Mouse (Mus musculus): ENCODE data around the gene Grin2a. TPM values are rescaled to one million over a fixed set of nuclear protein-coding genes. Genes with fewer than 3 reads are reported as not detected.

Gene Grin2a
- polyA plus RNA-seq, 1 experiment from 2014 or later, result 0.72 TPM

DNA sequence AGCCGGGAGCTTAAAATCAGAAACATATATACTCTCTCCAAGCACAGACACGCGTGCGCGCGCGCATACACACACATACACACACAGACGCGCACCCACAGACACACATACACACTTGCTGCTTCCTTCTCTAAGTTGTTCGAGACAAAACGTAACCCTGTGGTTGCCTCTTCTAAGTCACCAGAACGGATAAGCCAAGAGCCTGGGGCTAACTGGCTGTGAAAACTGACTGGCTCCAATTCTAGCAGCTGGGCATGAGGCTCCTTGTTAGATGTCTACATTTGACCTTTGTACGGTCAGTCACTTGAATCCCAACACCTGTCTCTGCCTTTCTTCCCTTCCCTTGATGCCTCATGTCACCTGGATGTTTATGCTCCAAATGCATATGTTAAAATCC lies 452 bp upstream of the Grin2a start:
- Histone ChIP-seq H3K9me3 (no peaks in the 10 kb centered on the region), H3K27me3 (replicated peaks; ENCODE audit: low read depth, poor library complexity, severe bottlenecking) (peaks cover 65% of the 10 kb centered on the region), H3K36me3 (replicated peaks) (no peaks in the 10 kb centered on the region), H3K4me1 (peaks cover 40% of the 10 kb centered on the region), H3K27ac (replicated peaks) (no peak overlapping the region), H3K4me3 (peak overlapping the region; percentile 62)
- no peak for DNase-seq (ENCODE audit: low spot score)
- 21% methylated on average over 13 of the region's 13 CpGs for WGBS

DNA sequence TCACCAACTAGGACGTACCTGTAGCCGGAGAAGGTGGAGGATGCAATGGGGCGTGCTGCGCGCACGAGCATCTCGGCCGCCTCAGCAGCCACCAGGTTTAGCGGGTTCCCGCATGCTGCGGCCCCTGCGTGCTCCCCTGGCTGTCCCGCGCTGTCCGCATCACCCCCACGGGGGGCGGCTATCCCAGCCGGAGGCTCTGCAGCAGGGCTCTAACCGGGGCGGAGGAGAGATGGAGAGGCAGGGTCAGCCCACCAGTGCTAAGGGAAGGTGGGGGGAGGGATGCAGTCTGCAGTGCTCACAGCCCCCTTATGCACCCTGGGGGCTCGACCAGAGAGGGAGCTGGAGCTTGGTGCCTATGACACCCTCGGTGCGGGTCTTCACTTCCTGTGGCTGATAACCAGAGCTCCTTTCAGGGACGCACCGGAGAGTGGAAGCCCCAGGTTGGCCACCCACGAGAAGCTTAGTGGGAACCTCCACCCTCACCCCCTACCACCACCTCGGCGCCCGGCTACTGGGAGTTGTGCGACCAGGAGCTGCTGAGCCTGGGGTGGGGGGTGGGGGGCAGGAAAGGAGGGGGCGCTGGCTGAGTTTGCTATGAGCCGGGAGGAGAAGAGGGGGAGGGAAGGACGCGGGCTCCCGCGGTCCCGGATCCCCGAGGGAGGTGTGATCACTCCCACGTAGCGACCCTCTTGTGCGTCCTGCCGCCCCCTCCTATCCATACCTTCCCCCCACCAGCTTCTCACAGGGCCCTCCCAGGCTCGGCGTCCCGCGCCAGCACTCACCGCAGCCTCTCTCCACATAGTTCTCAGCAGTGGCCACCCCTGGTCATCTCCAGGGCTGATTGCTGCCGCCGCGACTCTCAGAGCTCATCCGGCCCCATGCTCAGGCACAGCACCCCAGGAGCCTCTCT lies 1.1 kb downstream of the Grin2a start:
- H3K36me3 ChIP-seq (replicated peaks), result no peaks in the 10 kb centered on the region
- 0 out of 2 replicates have a peak overlapping the region, but pooled peaks have one; percentile 3 for H3K27ac ChIP-seq (replicated peaks)
- H3K9me3 ChIP-seq, result no peaks in the 10 kb centered on the region
- peak overlapping the region; percentile 62 for H3K4me3 ChIP-seq
- peaks cover 40% of the 10 kb centered on the region for H3K4me1 ChIP-seq
- DNase-seq (ENCODE audit: low spot score), result no peak
- H3K27me3 ChIP-seq (replicated peaks; ENCODE audit: low read depth, poor library complexity, severe bottlenecking), result peaks cover 78% of the 10 kb centered on the region
- under 1% methylated on average over 51 of the region's 51 CpGs for WGBS

DNA sequence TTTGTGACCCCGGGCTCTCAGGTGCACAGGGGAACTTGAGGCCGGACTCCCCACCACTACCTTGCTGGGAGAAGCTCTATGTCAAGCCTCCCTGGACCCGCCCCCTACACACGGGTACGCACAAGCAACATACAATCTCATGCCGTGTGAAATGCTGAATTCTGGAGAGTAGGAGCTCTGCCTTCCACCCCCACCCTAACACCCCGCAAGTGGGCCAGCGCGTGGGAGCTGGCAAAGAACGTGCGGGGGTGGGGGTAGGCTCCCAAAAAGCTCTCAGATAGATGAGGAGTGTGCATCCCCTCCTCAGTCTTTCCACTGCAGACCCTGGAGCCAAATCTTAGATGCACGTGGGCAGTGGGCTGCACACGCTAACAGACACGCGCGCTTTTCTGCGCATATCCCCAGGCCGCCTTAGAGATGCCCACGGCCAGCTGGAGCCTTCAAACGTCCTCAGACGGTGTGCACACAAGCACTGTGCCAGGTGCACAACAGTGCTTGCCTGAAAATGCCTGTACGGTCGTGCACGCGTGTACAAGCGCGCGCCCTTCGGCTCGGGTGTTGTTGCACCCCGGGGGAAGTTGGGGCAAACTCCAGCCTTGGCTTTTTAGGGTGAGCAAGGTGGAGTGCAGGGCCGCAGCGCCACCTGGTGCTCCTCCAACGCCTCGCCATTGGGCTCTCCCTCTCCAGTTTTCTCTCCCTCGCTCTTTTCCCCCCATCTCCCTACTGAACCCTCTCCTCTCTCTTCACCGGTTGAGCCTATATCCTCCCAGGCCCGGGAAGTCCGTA lies 1.9 kb downstream of the Grin2a start:
- Histone ChIP-seq H3K27ac (replicated peaks) (no peak overlapping the region), H3K4me1 (peaks cover 40% of the 10 kb centered on the region), H3K9me3 (no peaks in the 10 kb centered on the region), H3K27me3 (replicated peaks; ENCODE audit: low read depth, poor library complexity, severe bottlenecking) (peaks cover 78% of the 10 kb centered on the region), H3K36me3 (replicated peaks) (no peaks in the 10 kb centered on the region), H3K4me3 (peak overlapping the region; percentile 62)
- WGBS, result 1% methylated on average over 39 of the region's 39 CpGs
- DNase-seq (ENCODE audit: low spot score), result peak; percentile 82

DNA sequence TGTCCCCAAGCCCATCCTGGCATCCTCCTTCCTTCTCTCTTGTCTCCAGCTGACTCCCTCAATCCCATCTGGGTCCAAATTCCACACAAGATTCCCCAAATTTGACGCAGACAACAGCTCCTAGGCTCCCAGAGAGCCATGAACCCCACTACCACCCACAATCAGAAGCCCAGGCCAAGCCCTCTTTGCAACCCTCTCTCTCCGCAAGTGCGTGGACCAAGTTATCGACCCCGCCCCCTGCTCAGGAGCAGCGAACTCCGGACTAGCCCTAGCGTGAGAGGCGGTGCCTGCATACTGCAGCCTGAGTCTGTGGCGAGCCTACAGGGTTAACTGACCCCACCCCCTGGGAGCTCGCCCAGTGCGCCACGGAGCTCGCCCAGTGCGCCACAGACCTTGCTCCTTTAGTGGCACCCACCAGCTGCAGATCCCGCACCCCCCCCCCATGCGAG lies 2.6 kb downstream of the Grin2a start:
- WGBS, result under 1% methylated on average over 17 of the region's 17 CpGs
- Histone ChIP-seq H3K4me1 (peaks cover 40% of the 10 kb centered on the region), H3K4me3 (peak overlapping the region; percentile 62), H3K27ac (replicated peaks) (no peak overlapping the region), H3K9me3 (no peaks in the 10 kb centered on the region), H3K36me3 (replicated peaks) (no peaks in the 10 kb centered on the region), H3K27me3 (replicated peaks; ENCODE audit: low read depth, poor library complexity, severe bottlenecking) (peaks cover 78% of the 10 kb centered on the region)
- peak; percentile 58 for DNase-seq (ENCODE audit: low spot score)

DNA sequence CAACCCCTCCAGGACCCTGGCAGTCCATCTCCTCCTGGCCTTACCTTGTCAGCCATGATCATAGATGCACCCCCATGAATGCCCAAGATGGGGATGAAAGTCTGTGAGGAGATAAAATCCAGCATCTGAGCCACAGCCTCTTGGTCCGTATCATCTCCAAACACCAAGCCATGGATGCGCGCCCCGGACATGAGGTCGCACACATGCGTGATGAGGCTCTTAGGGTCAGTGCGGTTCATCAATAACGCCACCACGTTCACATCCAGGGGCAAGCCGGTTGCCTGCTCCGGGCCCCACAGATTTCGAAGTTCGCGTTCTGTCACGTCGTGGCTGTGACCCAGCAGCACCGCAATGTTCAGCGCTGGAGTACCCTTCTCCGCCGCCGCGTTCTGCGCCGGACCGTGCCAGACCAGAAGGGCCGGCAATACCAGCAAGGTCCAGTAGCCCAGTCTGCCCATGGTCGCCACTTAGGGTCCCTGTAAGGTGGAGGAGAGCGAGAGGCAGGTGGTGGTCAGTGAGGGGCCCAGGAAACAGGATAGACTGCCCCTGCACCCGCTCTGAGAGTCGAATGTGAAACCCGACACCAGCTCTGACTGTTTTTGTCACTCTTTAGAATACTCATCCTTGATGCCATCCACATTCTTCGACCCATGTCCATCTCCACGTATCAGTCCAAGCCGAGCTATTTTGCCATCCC lies 3.1 kb downstream of the Grin2a start:
- peak overlapping the region; percentile 62 for H3K4me3 ChIP-seq
- H3K27ac ChIP-seq (replicated peaks), result no peak overlapping the region
- no peaks in the 10 kb centered on the region for H3K36me3 ChIP-seq (replicated peaks)
- H3K9me3 ChIP-seq, result no peaks in the 10 kb centered on the region
- H3K4me1 ChIP-seq, result peaks cover 40% of the 10 kb centered on the region
- DNase-seq (ENCODE audit: low spot score), result peak; percentile 20
- WGBS, result 19% methylated on average over 34 of the region's 34 CpGs
- H3K27me3 ChIP-seq (replicated peaks; ENCODE audit: low read depth, poor library complexity, severe bottlenecking), result peaks cover 77% of the 10 kb centered on the region

DNA sequence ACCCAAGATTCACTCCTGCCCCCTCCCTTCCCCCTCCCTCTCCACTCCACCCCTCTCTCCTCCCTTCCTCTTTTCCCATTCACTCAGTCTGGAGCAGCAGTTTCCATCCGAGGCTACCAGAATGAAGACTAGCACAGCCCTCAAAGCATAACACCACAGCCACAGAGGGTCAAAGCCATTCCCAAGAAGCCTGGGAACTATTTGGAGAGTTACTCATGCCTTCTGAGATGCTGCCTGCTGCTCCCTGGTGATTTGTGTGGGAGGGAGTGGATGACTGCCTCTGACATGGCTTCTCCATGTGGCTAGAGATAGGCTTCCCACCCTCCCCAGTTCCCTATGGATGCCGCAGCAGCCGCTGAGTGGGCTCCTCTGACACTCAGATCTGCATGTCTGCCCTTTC lies 10.3 kb downstream of the Grin2a start:
- WGBS, result 66% methylated on average over 3 of the region's 3 CpGs
- no peak overlapping the region for H3K4me3 ChIP-seq
- no peak overlapping the region for H3K27ac ChIP-seq (replicated peaks)
- 0 out of 2 replicates have a peak, but pooled peaks cover 4% of the 10 kb centered on the region for H3K4me1 ChIP-seq
- no peaks in the 10 kb centered on the region for H3K9me3 ChIP-seq
- peaks cover 5% of the 10 kb centered on the region; the same call in 1 of the 2 replicates for H3K27me3 ChIP-seq (replicated peaks; ENCODE audit: low read depth, poor library complexity, severe bottlenecking)
- no peaks in the 10 kb centered on the region for H3K36me3 ChIP-seq (replicated peaks)
- DNase-seq (ENCODE audit: low spot score), result no peak

DNA sequence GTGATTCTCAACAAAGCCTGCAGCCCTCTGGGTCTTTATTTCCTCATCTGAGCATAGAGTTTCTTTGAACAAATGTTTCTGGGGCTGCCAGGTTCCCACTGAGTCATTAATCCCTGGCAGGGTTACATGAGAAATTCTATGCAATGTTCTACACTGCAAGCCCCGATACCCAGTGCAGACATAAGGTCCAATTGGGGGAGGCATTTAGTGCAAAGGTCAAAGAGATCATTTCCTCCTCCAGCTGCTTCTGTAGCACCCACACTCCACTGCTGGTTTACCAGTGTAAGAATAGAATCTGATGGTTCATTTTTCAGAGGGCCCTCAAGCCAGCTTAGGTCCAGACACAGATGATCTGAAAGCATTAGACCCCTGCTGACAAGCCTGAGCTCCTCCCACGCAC lies 14.7 kb downstream of the Grin2a start:
- H3K36me3 ChIP-seq (replicated peaks), result no peaks in the 10 kb centered on the region
- H3K4me1 ChIP-seq, result 0 out of 2 replicates have a peak, but pooled peaks cover 4% of the 10 kb centered on the region
- no peaks in the 10 kb centered on the region for H3K27me3 ChIP-seq (replicated peaks; ENCODE audit: low read depth, poor library complexity, severe bottlenecking)
- H3K9me3 ChIP-seq, result no peaks in the 10 kb centered on the region
- H3K27ac ChIP-seq (replicated peaks), result no peak overlapping the region
- WGBS, result 49% methylated on average over 2 of the region's 2 CpGs
- no peak for DNase-seq (ENCODE audit: low spot score)
- no peak overlapping the region for H3K4me3 ChIP-seq

DNA sequence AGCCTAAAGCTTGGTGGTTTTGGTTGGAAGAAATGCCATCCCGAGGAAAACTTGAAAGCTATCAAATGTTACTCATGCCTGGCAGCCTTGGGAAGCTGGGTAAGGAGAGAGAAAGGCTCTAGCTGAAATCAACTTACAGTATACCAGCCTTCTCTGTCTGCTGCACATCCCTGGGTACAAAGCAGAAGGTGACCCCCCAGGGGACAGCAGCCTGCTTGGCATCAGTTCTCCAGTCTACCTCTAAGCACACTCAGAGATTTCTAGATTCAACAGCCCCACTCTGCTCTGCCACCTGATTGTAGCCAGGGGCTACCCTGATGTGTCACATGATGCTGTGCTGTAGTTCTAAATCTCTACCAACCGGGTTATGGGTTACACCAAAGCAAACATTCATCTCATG lies 17.2 kb downstream of the Grin2a start:
- Histone ChIP-seq H3K27me3 (replicated peaks; ENCODE audit: low read depth, poor library complexity, severe bottlenecking) (no peaks in the 10 kb centered on the region), H3K27ac (replicated peaks) (no peak overlapping the region), H3K4me1 (0 out of 2 replicates have a peak, but pooled peaks cover 4% of the 10 kb centered on the region), H3K36me3 (replicated peaks) (no peaks in the 10 kb centered on the region), H3K4me3 (no peak overlapping the region), H3K9me3 (no peaks in the 10 kb centered on the region)
- WGBS, result 75% methylated on average over 2 of the region's 2 CpGs
- DNase-seq (ENCODE audit: low spot score), result no peak

DNA sequence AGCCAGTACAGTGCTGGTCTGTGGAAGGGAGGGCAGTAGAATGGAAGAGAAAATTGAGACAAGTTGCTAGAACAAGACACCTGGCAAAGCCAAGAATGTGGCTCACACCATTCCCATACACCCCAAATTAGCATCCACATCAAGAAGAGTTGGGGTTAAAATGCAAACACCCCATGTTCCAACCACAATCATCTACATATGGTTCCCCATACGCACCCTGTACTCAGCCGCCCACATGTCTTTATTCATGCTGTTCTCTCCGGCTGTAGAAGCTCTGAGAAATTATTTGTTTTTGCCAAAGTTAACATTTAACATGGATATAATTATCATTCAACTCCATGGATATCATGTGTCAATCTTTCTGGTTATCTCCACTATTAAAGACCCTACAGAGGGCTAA lies 22.7 kb downstream of the Grin2a start:
- Histone ChIP-seq H3K27ac (replicated peaks) (no peak overlapping the region), H3K4me3 (no peak overlapping the region), H3K36me3 (replicated peaks) (no peaks in the 10 kb centered on the region), H3K9me3 (no peaks in the 10 kb centered on the region), H3K27me3 (replicated peaks; ENCODE audit: low read depth, poor library complexity, severe bottlenecking) (no peaks in the 10 kb centered on the region), H3K4me1 (no peaks in the 10 kb centered on the region)
- no peak for DNase-seq (ENCODE audit: low spot score)
- 93% methylated on average over 3 of the region's 3 CpGs for WGBS

DNA sequence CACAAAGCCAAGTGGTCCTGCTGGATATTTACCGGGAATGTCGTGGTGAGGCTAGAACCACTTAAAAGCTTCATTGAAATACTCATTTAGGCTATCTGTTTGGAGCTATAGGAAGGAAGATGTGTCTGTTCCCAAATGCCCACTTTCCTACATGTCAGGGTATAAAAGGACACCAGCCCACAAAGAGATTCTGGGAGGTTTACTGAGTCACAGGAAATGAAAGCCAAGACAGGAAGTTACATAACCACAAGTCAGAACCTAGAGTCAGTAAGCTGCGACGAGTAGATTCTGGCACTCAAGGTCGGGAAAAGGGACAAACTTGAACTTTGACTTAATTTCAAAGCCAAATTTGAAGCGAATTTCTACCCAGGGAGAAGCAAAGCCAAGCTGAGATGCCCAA lies 30.9 kb downstream of the Grin2a start:
- H3K4me1 ChIP-seq, result no peaks in the 10 kb centered on the region
- H3K27ac ChIP-seq (replicated peaks), result no peak overlapping the region
- no peak for DNase-seq (ENCODE audit: low spot score)
- no peak overlapping the region for H3K4me3 ChIP-seq
- H3K27me3 ChIP-seq (replicated peaks; ENCODE audit: low read depth, poor library complexity, severe bottlenecking), result no peaks in the 10 kb centered on the region
- 83% methylated on average over 6 of the region's 6 CpGs for WGBS
- H3K9me3 ChIP-seq, result no peaks in the 10 kb centered on the region
- no peaks in the 10 kb centered on the region for H3K36me3 ChIP-seq (replicated peaks)

DNA sequence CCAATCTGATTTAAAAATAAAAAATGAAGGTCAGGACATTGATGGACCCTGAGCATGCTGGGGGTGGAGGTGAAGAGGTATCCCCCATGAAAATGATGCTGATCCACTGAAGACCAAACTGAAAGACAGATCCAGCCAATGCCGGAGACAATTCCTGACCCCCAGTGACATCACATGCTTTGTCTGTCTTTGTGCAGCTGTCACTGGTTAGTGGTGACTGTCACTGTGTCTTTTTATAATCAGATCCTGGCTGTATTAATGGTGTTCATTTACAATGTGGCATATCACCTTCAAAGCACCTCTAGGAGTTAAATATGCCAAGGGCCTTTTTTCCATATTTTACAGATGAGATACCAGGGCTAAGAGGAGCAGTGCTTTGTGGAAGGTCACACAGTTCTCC lies 32.9 kb downstream of the Grin2a start:
- no peaks in the 10 kb centered on the region for H3K4me1 ChIP-seq
- no peaks in the 10 kb centered on the region for H3K27me3 ChIP-seq (replicated peaks; ENCODE audit: low read depth, poor library complexity, severe bottlenecking)
- WGBS, result 75% methylated on average over 1 of the region's 1 CpGs
- H3K36me3 ChIP-seq (replicated peaks), result no peaks in the 10 kb centered on the region
- H3K4me3 ChIP-seq, result no peak overlapping the region
- H3K9me3 ChIP-seq, result no peaks in the 10 kb centered on the region
- no peak overlapping the region for H3K27ac ChIP-seq (replicated peaks)
- DNase-seq (ENCODE audit: low spot score), result no peak

DNA sequence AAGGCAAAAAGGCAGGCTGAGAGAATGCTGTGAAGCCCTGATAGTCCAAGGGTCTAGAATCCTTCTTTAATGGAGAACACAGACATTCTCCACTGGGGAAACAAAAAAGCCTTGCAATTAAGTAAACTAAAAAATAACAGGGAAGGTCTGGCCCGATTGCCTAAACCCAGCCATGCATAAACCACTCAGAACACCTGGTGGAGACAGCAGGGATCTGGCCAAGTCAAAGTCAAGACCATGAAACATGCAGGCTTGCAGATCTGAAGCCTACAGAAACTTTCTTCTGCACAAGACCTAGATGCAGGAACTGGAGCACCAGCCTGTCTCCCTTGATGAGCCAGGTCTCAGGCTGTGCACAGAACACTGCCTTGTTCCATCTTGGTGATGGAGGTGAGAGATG lies 36.0 kb downstream of the Grin2a start:
- Histone ChIP-seq H3K27ac (replicated peaks) (no peak overlapping the region), H3K4me1 (no peaks in the 10 kb centered on the region), H3K36me3 (replicated peaks) (no peaks in the 10 kb centered on the region), H3K9me3 (no peaks in the 10 kb centered on the region), H3K4me3 (no peak overlapping the region), H3K27me3 (replicated peaks; ENCODE audit: low read depth, poor library complexity, severe bottlenecking) (no peaks in the 10 kb centered on the region)
- 57% methylated on average over 1 of the region's 1 CpGs for WGBS
- no peak for DNase-seq (ENCODE audit: low spot score)

Measured in embryonic facial prominence, embryonic 10.5 days (tissue).